Mouse (Mus musculus): Measurements from ENCODE around the gene Myh10. TPM values are rescaled to one million over a fixed set of nuclear protein-coding genes. Genes with fewer than 3 reads are reported as not detected.

The Myh10 gene
- polyA plus RNA-seq, 1 experiment from 2014 or later, result 129 TPM

GRCm38 (mm10) chr11:68859943-68860593 is 168.7 kb downstream of the Myh10 start:
- Histone ChIP-seq H3K4me1 (no peaks in the 10 kb centered on the region), H3K27ac (no peak overlapping the region), H3K27me3 (replicated peaks) (no peaks in the 10 kb centered on the region), H3K4me2 (replicated peaks) (no peak overlapping the region), H3K36me3 (no peaks in the 10 kb centered on the region), H3K4me3 (no peak overlapping the region), H3K9me3 (no peaks in the 10 kb centered on the region), H3K9ac (no peak overlapping the region)
- 83% methylated on average over 8 of the region's 8 CpGs for WGBS
- ATAC-seq (ENCODE audit: low FRiP score, low read depth), result no peak

- no peak overlapping the region for H3K4me3 ChIP-seq
- H3K27me3 ChIP-seq (replicated peaks), result no peaks in the 10 kb centered on the region
- no peak overlapping the region for H3K4me2 ChIP-seq (replicated peaks)
- H3K9ac ChIP-seq, result no peak overlapping the region
- 72% methylated on average over 2 of the region's 2 CpGs for WGBS
- ATAC-seq (ENCODE audit: low FRiP score, low read depth), result no peak
- no peaks in the 10 kb centered on the region for H3K9me3 ChIP-seq
- no peak overlapping the region for H3K27ac ChIP-seq
- no peaks in the 10 kb centered on the region for H3K4me1 ChIP-seq
- no peaks in the 10 kb centered on the region for H3K36me3 ChIP-seq
These were observed 170.9 kb downstream of the Myh10 start for GRCm38 (mm10) chr11:68862260-68862659.

- Histone ChIP-seq H3K27ac (no peak overlapping the region), H3K9ac (no peak overlapping the region), H3K4me2 (replicated peaks) (no peak overlapping the region), H3K27me3 (replicated peaks) (no peaks in the 10 kb centered on the region), H3K36me3 (no peaks in the 10 kb centered on the region), H3K9me3 (no peaks in the 10 kb centered on the region), H3K4me1 (no peaks in the 10 kb centered on the region), H3K4me3 (no peak overlapping the region)
- no peak for ATAC-seq (ENCODE audit: low FRiP score, low read depth)
- WGBS, result 73% methylated on average over 4 of the region's 4 CpGs
These were observed 172.3 kb downstream of the Myh10 start for GRCm38 (mm10) chr11:68863631-68864091.

- no peak overlapping the region for H3K9ac ChIP-seq
- no peak overlapping the region for H3K27ac ChIP-seq
- H3K36me3 ChIP-seq, result no peaks in the 10 kb centered on the region
- no peaks in the 10 kb centered on the region for H3K27me3 ChIP-seq (replicated peaks)
- 73% methylated on average over 9 of the region's 9 CpGs for WGBS
- H3K4me1 ChIP-seq, result no peaks in the 10 kb centered on the region
- no peak overlapping the region for H3K4me3 ChIP-seq
- no peak for ATAC-seq (ENCODE audit: low FRiP score, low read depth)
- H3K9me3 ChIP-seq, result no peaks in the 10 kb centered on the region
- no peak overlapping the region for H3K4me2 ChIP-seq (replicated peaks)
These were observed 173.3 kb downstream of the Myh10 start for GRCm38 (mm10) chr11:68864544-68865189.

Other genes starting within 250 kb of the Myh10 start
- 2.0 and 2.5 TPM in 2 replicates for gene Pik3r6, start 188.5 kb upstream of the Myh10 start, polyA plus RNA-seq (2016; fragmentation: Nextera tagmentation; extraction: Ambion mirVana)
- gene Mfsd6l, start 135.4 kb upstream of the Myh10 start, polyA plus RNA-seq (2016; fragmentation: Nextera tagmentation; extraction: Ambion mirVana), result not detected in 2 replicates
- gene Ccdc42, start 104.5 kb upstream of the Myh10 start, polyA plus RNA-seq (2016; fragmentation: Nextera tagmentation; extraction: Ambion mirVana), result 0.79 TPM in 1 of 2 replicates, not detected in the other
- 80.4 and 81.5 TPM in 2 replicates for gene Ndel1, start 180.3 kb downstream of the Myh10 start, polyA plus RNA-seq (2016; fragmentation: Nextera tagmentation; extraction: Ambion mirVana)
- gene Rnf222, start 197.0 kb downstream of the Myh10 start, polyA plus RNA-seq (2016; fragmentation: Nextera tagmentation; extraction: Ambion mirVana), result 0.05 TPM in 1 of 2 replicates, not detected in the other
- gene Rpl26, start 210.0 kb downstream of the Myh10 start, polyA plus RNA-seq (2016; fragmentation: Nextera tagmentation; extraction: Ambion mirVana), result 732 and 743 TPM in 2 replicates
- gene Odf4, start 235.5 kb downstream of the Myh10 start, polyA plus RNA-seq (2016; fragmentation: Nextera tagmentation; extraction: Ambion mirVana), result not detected in 2 replicates

All from neural tube, embryonic 12.5 days (tissue).